Mouse (Mus musculus): ENCODE data around the gene Pde1a. TPM values are rescaled to one million over a fixed set of nuclear protein-coding genes. Genes with fewer than 3 reads are reported as not detected.

Pde1a gene
- total and polyA plus RNA-seq, 2 experiments from 2014 or later = 18.8 to 19.6 TPM

DNA sequence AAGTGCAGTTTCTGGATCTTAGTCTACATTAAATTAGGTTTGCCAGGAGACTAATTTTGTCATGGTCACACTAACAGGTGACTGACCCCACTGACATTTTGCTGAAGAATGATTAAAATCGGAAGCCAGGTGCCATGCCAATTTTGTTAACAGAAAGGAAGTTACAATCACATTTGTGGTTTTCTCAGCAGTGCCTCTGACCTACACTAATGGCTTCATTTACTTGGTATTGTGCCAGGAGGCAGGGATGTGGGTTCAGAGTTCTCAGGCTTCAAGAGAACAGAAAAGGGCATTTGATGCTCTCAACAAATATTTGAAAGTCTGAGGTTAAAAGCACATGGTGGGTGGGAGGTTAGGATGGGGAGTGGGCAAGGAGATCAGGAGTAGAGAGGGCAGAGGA lies 236.4 kb downstream of the Pde1a start:
- Histone ChIP-seq H3K9me3 (ENCODE audit: low read length) (no peaks in the 10 kb centered on the region), H3K36me3 (ENCODE audit: insufficient read depth, low read length) (no peaks in the 10 kb centered on the region), H3K4me1 (ENCODE audit: insufficient read depth, low read length) (no peaks in the 10 kb centered on the region), H3K4me3 (ENCODE audit: low read length) (no peak overlapping the region), H3K9ac (replicated peaks; ENCODE audit: low read length) (no peak overlapping the region), H3K4me2 (ENCODE audit: low read depth, low read length) (no peak overlapping the region), H3K27ac (no peak overlapping the region), H3K27me3 (ENCODE audit: insufficient read depth, low read length) (no peaks in the 10 kb centered on the region)
- ATAC-seq (no peak), DNase-seq (ENCODE audit: low spot score) (no peak)
- WGBS = 75% methylated on average over 1 of the region's 1 CpGs
- TF ChIP-seq CTCF (IDR thresholded peaks at IDR 0.05; ENCODE audit: low read depth) = no peak

DNA sequence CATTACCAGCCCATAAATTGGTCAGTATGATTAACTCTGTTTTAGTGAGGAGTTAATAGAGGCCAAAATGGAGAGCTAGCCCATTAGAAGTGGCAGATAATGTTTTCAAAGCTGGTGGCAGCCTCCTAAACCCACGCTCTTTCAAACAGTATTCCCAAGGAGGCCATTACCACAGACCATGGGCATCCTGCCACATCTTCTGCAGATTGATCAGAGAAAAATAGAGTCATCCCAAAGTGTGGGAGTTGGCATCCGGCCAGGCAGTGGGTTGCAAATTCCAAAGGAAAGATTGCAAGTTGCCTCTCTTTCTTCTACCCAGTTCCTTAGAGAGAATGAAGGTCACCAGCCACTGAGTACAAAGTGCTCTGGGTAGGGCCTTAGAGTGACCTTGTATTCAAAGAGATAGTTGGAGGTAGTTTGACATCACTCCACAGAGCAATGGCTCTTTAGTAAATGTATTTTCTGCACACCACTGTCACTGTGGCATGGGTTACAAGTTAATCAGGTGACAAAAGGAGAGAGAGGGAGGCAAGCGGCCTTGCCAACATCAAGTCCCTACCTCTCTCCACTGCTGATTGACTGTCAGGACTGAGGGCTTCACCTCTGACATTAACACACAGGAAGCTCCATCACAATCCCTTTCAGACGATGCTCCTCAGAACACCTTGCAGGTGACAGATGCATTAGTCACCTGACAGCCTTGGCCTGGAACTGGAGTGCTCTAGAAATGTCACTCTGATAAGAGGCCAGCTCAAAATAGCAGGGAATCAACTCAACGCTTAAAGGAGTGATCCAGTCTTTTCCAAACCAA lies 237.3 kb downstream of the Pde1a start:
- Histone ChIP-seq H3K4me2 (ENCODE audit: low read depth, low read length) (no peak overlapping the region), H3K27me3 (ENCODE audit: insufficient read depth, low read length) (no peaks in the 10 kb centered on the region), H3K4me1 (ENCODE audit: insufficient read depth, low read length) (no peaks in the 10 kb centered on the region), H3K9ac (replicated peaks; ENCODE audit: low read length) (no peak overlapping the region), H3K36me3 (ENCODE audit: insufficient read depth, low read length) (no peaks in the 10 kb centered on the region), H3K27ac (no peak overlapping the region), H3K9me3 (ENCODE audit: low read length) (no peaks in the 10 kb centered on the region), H3K4me3 (ENCODE audit: low read length) (no peak overlapping the region)
- no peak for TF ChIP-seq CTCF (IDR thresholded peaks at IDR 0.05; ENCODE audit: low read depth)
- ATAC-seq (peak; percentile 49; the same call in 1 of the 2 replicates), DNase-seq (ENCODE audit: low spot score) (peak; percentile 43)
- 66% methylated on average over 5 of the region's 5 CpGs for WGBS

DNA sequence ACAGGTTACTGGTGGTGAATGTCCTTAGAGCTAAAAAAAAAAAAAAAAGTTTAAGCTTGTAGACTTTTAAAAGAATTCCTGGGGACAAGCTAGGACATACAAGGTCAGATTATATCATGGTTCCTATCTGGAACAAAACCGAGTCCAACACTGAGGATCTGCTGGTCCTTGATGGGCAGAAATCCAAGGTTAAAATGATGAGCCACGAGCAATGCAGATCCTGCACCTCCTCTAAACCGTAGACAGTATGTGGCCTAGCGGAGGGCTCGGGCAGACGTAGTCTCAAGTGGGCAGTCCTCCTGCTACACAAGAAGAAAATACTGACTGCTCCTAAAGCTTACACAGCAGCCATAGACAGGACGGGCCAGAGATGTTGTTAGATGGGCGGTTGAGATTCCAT lies 238.5 kb downstream of the Pde1a start:
- DNase-seq (ENCODE audit: low spot score) (no peak), ATAC-seq (no peak)
- H3K27ac ChIP-seq = no peak overlapping the region
- H3K9me3 ChIP-seq (ENCODE audit: low read length) = no peaks in the 10 kb centered on the region
- H3K9ac ChIP-seq (replicated peaks; ENCODE audit: low read length) = no peak overlapping the region
- H3K4me2 ChIP-seq (ENCODE audit: low read depth, low read length) = no peak overlapping the region
- no peak overlapping the region for H3K4me3 ChIP-seq (ENCODE audit: low read length)
- no peaks in the 10 kb centered on the region for H3K36me3 ChIP-seq (ENCODE audit: insufficient read depth, low read length)
- no peak for TF ChIP-seq CTCF (IDR thresholded peaks at IDR 0.05; ENCODE audit: low read depth)
- H3K27me3 ChIP-seq (ENCODE audit: insufficient read depth, low read length) = no peaks in the 10 kb centered on the region
- H3K4me1 ChIP-seq (ENCODE audit: insufficient read depth, low read length) = no peaks in the 10 kb centered on the region
- 88% methylated on average over 8 of the region's 8 CpGs for WGBS

DNA sequence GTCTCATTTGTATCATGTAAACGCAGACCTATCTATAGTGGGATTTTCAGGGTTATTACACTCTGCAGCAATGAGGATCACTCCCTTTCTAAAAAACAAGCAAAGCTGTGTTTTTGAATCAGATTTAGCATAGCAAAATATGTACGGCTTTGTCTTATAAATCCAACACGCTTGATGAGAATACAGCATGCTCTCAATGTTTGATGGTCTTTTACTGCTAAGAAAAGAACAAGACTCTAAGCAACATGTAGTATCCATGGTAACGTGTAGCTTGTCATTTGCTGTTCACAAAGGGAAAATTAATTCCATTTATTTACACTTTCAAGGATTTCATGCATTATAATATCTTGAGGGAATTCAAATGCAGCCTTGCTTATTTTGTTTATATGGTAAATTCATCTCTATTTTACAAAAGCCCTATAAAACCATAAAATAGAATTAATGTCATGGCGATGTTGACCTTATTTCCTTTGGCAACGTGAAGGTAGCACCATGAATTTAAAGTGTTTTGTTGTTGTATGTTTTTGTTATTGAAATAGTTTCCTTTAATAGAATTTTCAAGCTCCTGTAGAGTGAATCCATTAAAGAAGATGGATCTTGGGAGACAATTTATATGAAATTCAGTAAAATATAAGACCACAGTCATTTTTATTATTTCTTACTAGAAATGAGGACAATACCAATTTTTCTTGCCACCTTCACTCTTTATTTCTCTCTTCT lies 245.5 kb downstream of the Pde1a start:
- DNase-seq (ENCODE audit: low spot score) (peak; percentile 44), ATAC-seq (peak; percentile 55; the same call in 1 of the 2 replicates)
- Histone ChIP-seq H3K4me1 (ENCODE audit: insufficient read depth, low read length) (no peaks in the 10 kb centered on the region), H3K27me3 (ENCODE audit: insufficient read depth, low read length) (no peaks in the 10 kb centered on the region), H3K36me3 (ENCODE audit: insufficient read depth, low read length) (no peaks in the 10 kb centered on the region), H3K9ac (replicated peaks; ENCODE audit: low read length) (no peak overlapping the region), H3K9me3 (ENCODE audit: low read length) (no peaks in the 10 kb centered on the region), H3K27ac (no peak overlapping the region), H3K4me3 (ENCODE audit: low read length) (no peak overlapping the region), H3K4me2 (ENCODE audit: low read depth, low read length) (no peak overlapping the region)
- WGBS = 49% methylated on average over 6 of the region's 6 CpGs
- no peak for TF ChIP-seq CTCF (IDR thresholded peaks at IDR 0.05; ENCODE audit: low read depth)

DNA sequence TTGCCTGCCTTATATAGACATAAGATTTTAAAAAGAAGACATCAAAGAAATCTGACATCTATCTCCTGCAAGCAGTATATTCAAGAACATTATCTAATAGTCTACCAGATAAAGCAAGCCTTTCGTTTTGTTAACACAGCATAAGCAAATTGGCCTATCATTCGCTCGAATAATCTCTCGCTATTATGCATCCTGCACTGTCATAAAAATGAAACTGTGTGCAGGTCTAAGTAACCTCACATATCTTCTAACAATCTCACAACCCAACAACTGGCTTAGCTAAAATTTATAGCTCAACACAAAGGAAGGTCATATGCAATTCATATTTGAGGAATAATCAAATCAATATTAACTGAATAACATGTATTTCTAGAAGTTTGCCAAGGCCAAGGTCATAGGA lies 246.0 kb downstream of the Pde1a start:
- Histone ChIP-seq H3K27ac (no peak overlapping the region), H3K9me3 (ENCODE audit: low read length) (no peaks in the 10 kb centered on the region), H3K36me3 (ENCODE audit: insufficient read depth, low read length) (no peaks in the 10 kb centered on the region), H3K4me1 (ENCODE audit: insufficient read depth, low read length) (no peaks in the 10 kb centered on the region), H3K27me3 (ENCODE audit: insufficient read depth, low read length) (no peaks in the 10 kb centered on the region), H3K4me2 (ENCODE audit: low read depth, low read length) (no peak overlapping the region), H3K9ac (replicated peaks; ENCODE audit: low read length) (no peak overlapping the region), H3K4me3 (ENCODE audit: low read length) (no peak overlapping the region)
- ATAC-seq (no peak), DNase-seq (ENCODE audit: low spot score) (no peak)
- no peak for TF ChIP-seq CTCF (IDR thresholded peaks at IDR 0.05; ENCODE audit: low read depth)
- 77% methylated on average over 4 of the region's 4 CpGs for WGBS

DNA sequence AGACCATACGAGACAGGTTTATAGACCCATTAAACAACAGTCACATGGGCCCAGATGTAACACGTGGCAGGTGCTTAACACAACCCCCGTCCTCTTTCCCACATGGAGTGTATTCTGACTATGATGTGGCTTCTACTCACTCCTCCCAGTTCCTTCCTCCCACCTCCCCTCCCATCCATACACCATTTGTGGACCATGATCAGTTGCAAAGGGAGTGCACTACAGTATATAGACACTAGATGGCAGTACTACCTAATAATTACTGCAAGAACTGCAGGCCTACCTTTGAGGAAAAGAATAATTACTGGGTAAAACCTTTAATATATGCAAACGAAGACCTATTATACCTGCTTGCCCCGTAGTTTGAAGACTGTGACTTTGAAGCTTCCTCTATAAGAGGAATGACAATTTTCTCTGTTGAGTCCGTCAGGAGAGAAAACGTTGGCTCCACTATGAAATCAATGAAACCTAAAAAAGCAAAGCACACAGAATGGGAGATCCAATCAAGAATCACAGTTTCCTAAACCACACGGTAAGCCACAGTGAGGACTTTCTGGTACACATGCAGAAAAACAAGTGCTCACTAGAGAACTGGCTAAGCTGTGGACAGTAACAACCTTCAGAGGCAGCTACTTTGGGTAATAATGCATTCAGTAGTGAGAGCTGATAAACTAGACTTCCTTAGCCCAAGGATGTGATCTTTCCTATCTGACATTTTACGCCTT lies 263.8 kb downstream of the Pde1a start:
- no peak overlapping the region for H3K4me2 ChIP-seq (ENCODE audit: low read depth, low read length)
- no peaks in the 10 kb centered on the region for H3K36me3 ChIP-seq (ENCODE audit: insufficient read depth, low read length)
- H3K4me3 ChIP-seq (ENCODE audit: low read length) = no peak overlapping the region
- peak; percentile 91 for TF ChIP-seq CTCF (IDR thresholded peaks at IDR 0.05; ENCODE audit: low read depth)
- H3K27me3 ChIP-seq (ENCODE audit: insufficient read depth, low read length) = no peaks in the 10 kb centered on the region
- no peaks in the 10 kb centered on the region for H3K4me1 ChIP-seq (ENCODE audit: insufficient read depth, low read length)
- H3K9me3 ChIP-seq (ENCODE audit: low read length) = no peaks in the 10 kb centered on the region
- H3K27ac ChIP-seq = no peak overlapping the region
- H3K9ac ChIP-seq (replicated peaks; ENCODE audit: low read length) = no peak overlapping the region
- ATAC-seq (peak; percentile 91), DNase-seq (ENCODE audit: low spot score) (peak; percentile 85)
- WGBS = 43% methylated on average over 9 of the region's 9 CpGs
